Mouse (Mus musculus): ENCODE data around the gene Hopx. TPM values are rescaled to one million over a fixed set of nuclear protein-coding genes. Genes with fewer than 3 reads are reported as not detected.

Gene Hopx
- 69.6 and 94.8 TPM in 2 replicates for total RNA-seq (2014; rRNA removed)
- polyA plus RNA-seq (2015; fragmentation: Nextera tagmentation; extraction: Ambion mirVana), result 7.3 and 10.3 TPM in 2 replicates

GRCm38 (mm10) chr5:77114817-77115731, at the start of gene Hopx:
Gene Hopx, minus strand, starts transcription at chr5:77115121.
- WGBS, result 25% methylated on average over 33 of the region's 33 CpGs
- H3K9ac ChIP-seq (replicated peaks; ENCODE audit: low read length), result no peak within 1 kb of the TSS
- ATAC-seq, result peak; percentile 81
- peaks cover 8% of the 10 kb centered on the region; the same call in 1 of the 2 replicates for H3K4me1 ChIP-seq (ENCODE audit: insufficient read depth, low read length)
- H3K4me2 ChIP-seq (ENCODE audit: low read depth, low read length), result peak within 1 kb of the TSS; percentile 43
- no peaks in the 10 kb centered on the region for H3K9me3 ChIP-seq (ENCODE audit: low read length)
- H3K36me3 ChIP-seq (ENCODE audit: insufficient read depth, low read length), result no peaks in the 10 kb centered on the region
- peak; percentile 84 for DNase-seq (ENCODE audit: low spot score)
- H3K27ac ChIP-seq, result peak within 1 kb of the TSS; percentile 68
- H3K4me3 ChIP-seq (ENCODE audit: low read length), result no peak within 1 kb of the TSS; the same call in 1 of the 2 replicates
- TF ChIP-seq CTCF (IDR thresholded peaks at IDR 0.05; ENCODE audit: low read depth), result peak; percentile 5; the same call in 1 of the 2 replicates
- no peaks in the 10 kb centered on the region for H3K27me3 ChIP-seq (ENCODE audit: insufficient read depth, low read length)

GRCm38 (mm10) chr5:77163597-77163996, 48.7 kb upstream of the Hopx start:
- Histone ChIP-seq H3K4me2 (ENCODE audit: low read depth, low read length) (no peak overlapping the region), H3K36me3 (ENCODE audit: insufficient read depth, low read length) (no peaks in the 10 kb centered on the region), H3K27ac (no peak overlapping the region), H3K9me3 (ENCODE audit: low read length) (no peaks in the 10 kb centered on the region), H3K4me1 (ENCODE audit: insufficient read depth, low read length) (no peaks in the 10 kb centered on the region), H3K27me3 (ENCODE audit: insufficient read depth, low read length) (no peaks in the 10 kb centered on the region), H3K4me3 (ENCODE audit: low read length) (no peak overlapping the region), H3K9ac (replicated peaks; ENCODE audit: low read length) (no peak overlapping the region)
- ATAC-seq, result no peak
- DNase-seq (ENCODE audit: low spot score), result no peak
- no peak for TF ChIP-seq CTCF (IDR thresholded peaks at IDR 0.05; ENCODE audit: low read depth)
- WGBS, result 87% methylated on average over 7 of the region's 7 CpGs

- no peak for TF ChIP-seq CTCF (IDR thresholded peaks at IDR 0.05; ENCODE audit: low read depth)
- H3K36me3 ChIP-seq (ENCODE audit: insufficient read depth, low read length), result no peaks in the 10 kb centered on the region
- no peak overlapping the region for H3K9ac ChIP-seq (replicated peaks; ENCODE audit: low read length)
- DNase-seq (ENCODE audit: low spot score), result no peak
- 94% methylated on average over 3 of the region's 3 CpGs for WGBS
- H3K27ac ChIP-seq, result no peak overlapping the region
- no peak overlapping the region for H3K4me2 ChIP-seq (ENCODE audit: low read depth, low read length)
- no peaks in the 10 kb centered on the region for H3K27me3 ChIP-seq (ENCODE audit: insufficient read depth, low read length)
- no peak for ATAC-seq
- no peaks in the 10 kb centered on the region for H3K4me1 ChIP-seq (ENCODE audit: insufficient read depth, low read length)
- H3K4me3 ChIP-seq (ENCODE audit: low read length), result no peak overlapping the region
- no peaks in the 10 kb centered on the region for H3K9me3 ChIP-seq (ENCODE audit: low read length)
Observed at GRCm38 (mm10) chr5:77162566-77162965, 47.6 kb upstream of the Hopx start.

GRCm38 (mm10) chr5:77157777-77158540, 43.0 kb upstream of the Hopx start:
- no peak overlapping the region for H3K27ac ChIP-seq
- 43% methylated on average over 14 of the region's 14 CpGs for WGBS
- H3K9me3 ChIP-seq (ENCODE audit: low read length), result no peaks in the 10 kb centered on the region
- H3K9ac ChIP-seq (replicated peaks; ENCODE audit: low read length), result no peak overlapping the region
- DNase-seq (ENCODE audit: low spot score) (peak; percentile 17), ATAC-seq (no peak)
- H3K4me3 ChIP-seq (ENCODE audit: low read length), result no peak overlapping the region
- peaks cover 6% of the 10 kb centered on the region; the same call in 1 of the 2 replicates for H3K4me1 ChIP-seq (ENCODE audit: insufficient read depth, low read length)
- no peaks in the 10 kb centered on the region for H3K36me3 ChIP-seq (ENCODE audit: insufficient read depth, low read length)
- no peak for TF ChIP-seq CTCF (IDR thresholded peaks at IDR 0.05; ENCODE audit: low read depth)
- no peak overlapping the region for H3K4me2 ChIP-seq (ENCODE audit: low read depth, low read length)
- no peaks in the 10 kb centered on the region for H3K27me3 ChIP-seq (ENCODE audit: insufficient read depth, low read length)

GRCm38 (mm10) chr5:77156938-77157337, 42.0 kb upstream of the Hopx start:
- TF ChIP-seq CTCF (IDR thresholded peaks at IDR 0.05; ENCODE audit: low read depth), result no peak
- ATAC-seq (peak; percentile 53; the same call in 1 of the 2 replicates), DNase-seq (ENCODE audit: low spot score) (peak; percentile 66)
- H3K27me3 ChIP-seq (ENCODE audit: insufficient read depth, low read length), result no peaks in the 10 kb centered on the region
- no peaks in the 10 kb centered on the region for H3K36me3 ChIP-seq (ENCODE audit: insufficient read depth, low read length)
- WGBS, result 35% methylated on average over 5 of the region's 5 CpGs
- no peaks in the 10 kb centered on the region for H3K9me3 ChIP-seq (ENCODE audit: low read length)
- H3K4me3 ChIP-seq (ENCODE audit: low read length), result no peak overlapping the region
- H3K4me2 ChIP-seq (ENCODE audit: low read depth, low read length), result no peak overlapping the region
- peak overlapping the region; percentile 16; the same call in 1 of the 2 replicates for H3K27ac ChIP-seq
- no peak overlapping the region for H3K9ac ChIP-seq (replicated peaks; ENCODE audit: low read length)
- peaks cover 6% of the 10 kb centered on the region; the same call in 1 of the 2 replicates for H3K4me1 ChIP-seq (ENCODE audit: insufficient read depth, low read length)

- TF ChIP-seq CTCF (IDR thresholded peaks at IDR 0.05; ENCODE audit: low read depth), result no peak
- Histone ChIP-seq H3K4me1 (ENCODE audit: insufficient read depth, low read length) (peaks cover 6% of the 10 kb centered on the region; the same call in 1 of the 2 replicates), H3K27ac (no peak overlapping the region), H3K9ac (replicated peaks; ENCODE audit: low read length) (no peak overlapping the region), H3K27me3 (ENCODE audit: insufficient read depth, low read length) (no peaks in the 10 kb centered on the region), H3K4me2 (ENCODE audit: low read depth, low read length) (no peak overlapping the region), H3K9me3 (ENCODE audit: low read length) (no peaks in the 10 kb centered on the region), H3K36me3 (ENCODE audit: insufficient read depth, low read length) (no peaks in the 10 kb centered on the region), H3K4me3 (ENCODE audit: low read length) (no peak overlapping the region)
- 95% methylated on average over 12 of the region's 12 CpGs for WGBS
- no peak for ATAC-seq
- no peak for DNase-seq (ENCODE audit: low spot score)
Observed at GRCm38 (mm10) chr5:77155526-77155925, 40.6 kb upstream of the Hopx start.
